In genomic region chr10:98678234-98678633, GRCm38 (mm10) we compare ENCODE assay signal across 13 mouse cellular contexts.
"Had no signal": no experiment of that assay in that cellular context is flagged by ENCODE, and none has a peak within 500 bp of the region (broad histone marks: within the 10 kb centered on the region; RNA-seq: fewer than 3 reads in every experiment).

No protein-coding gene starts in this region.

- H3K9ac ChIP-seq: limb, embryonic 12.5 days; liver, embryonic 15.5 days; lung, embryonic 15.5 days had no signal

- H3K27me3 ChIP-seq: limb, embryonic 12.5 days; liver, embryonic 15.5 days; lung, embryonic 15.5 days had no signal

- H3K36me3 ChIP-seq: limb, embryonic 12.5 days; liver, embryonic 15.5 days; lung, embryonic 15.5 days; midbrain, embryonic 10.5 days had no signal

- H3K9me3 ChIP-seq: limb, embryonic 12.5 days; liver, embryonic 15.5 days; lung, embryonic 15.5 days; midbrain, embryonic 10.5 days had no signal

- H3K4me2 ChIP-seq: limb, embryonic 12.5 days; liver, embryonic 11.5 days; liver, embryonic 15.5 days; lung, embryonic 15.5 days had no signal

- H3K27ac ChIP-seq: hindbrain, postnatal 0 days; limb, embryonic 12.5 days; liver, embryonic 15.5 days; lung, embryonic 15.5 days; midbrain, embryonic 10.5 days had no signal

- DNase-seq: layer of hippocampus, adult 9-11 months; layer of hippocampus, postnatal 36 days; lung, postnatal 4 days; right cerebral cortex, adult 18-20 months; right cerebral cortex, postnatal 25 days; thymus, postnatal 36 days had no signal

- H3K4me3 ChIP-seq: limb, embryonic 12.5 days; liver, embryonic 15.5 days; lung, embryonic 15.5 days; midbrain, embryonic 10.5 days had no signal

- ATAC-seq: hindbrain, postnatal 0 days; midbrain, embryonic 16.5 days had no signal

- H3K4me1 ChIP-seq: limb, embryonic 12.5 days; liver, embryonic 15.5 days; midbrain, embryonic 10.5 days had no signal
